8 mouse cellular contexts compared by ENCODE assay signal in the genomic region with DNA sequence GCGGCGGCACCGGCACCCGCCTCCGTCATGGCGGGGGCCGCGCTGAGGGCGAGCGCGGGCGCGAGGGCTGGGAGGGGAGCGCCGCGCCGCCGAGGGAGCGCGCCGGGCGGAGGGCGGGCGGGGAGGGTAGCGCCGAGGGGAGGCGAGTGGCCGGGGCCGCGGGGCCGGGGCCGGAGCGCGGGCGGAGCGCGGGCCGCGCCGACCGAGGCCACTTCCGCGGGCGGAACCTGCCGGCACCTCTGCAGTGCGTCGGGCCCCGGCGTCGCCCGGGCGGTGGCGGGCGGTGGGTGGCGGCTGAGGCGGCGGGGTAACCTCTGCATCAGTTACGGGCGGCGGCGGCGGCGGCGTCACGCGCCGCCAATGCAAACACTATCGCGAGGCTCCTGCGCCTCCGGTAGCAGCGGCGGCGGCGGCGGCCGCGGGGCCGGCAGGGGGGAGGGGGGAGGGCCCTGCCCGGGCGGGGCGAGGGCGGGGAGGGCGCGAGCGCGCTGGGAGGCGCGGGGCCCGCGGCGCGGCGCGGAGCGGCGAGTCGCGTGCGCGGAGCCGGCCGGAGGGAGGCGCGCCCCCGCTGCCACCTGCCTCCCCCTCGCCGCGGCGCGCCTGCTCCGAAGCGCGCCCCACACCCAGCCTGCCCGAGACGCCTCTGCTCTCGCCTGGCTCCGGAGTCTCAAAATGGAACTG. TPM values are rescaled to one million over a fixed set of nuclear protein-coding genes. Genes with fewer than 3 reads are reported as not detected.
DNase-seq lines count a peak whose midpoint lies in the region; ATAC-seq and TF ChIP-seq lines count a peak whose summit lies in the region.

Gene Tlk1 (minus strand): TSS at position 358 of the 681 bp plus-strand sequence.

- H3K4me1 ChIP-seq in heart, embryonic 14.5 days (ENCODE audit: control insufficient read depth in 2 of 2, insufficient read depth in 2 of 2, low read length in 2 of 2): peaks cover 2 to 28% of the 10 kb centered on the region in 2 experiments; a peak in 3 of 4 replicates
- peaks cover 42% of the 10 kb centered on the region for H3K4me1 ChIP-seq in liver, embryonic 16.5 days (ENCODE audit: control insufficient read depth, low read depth, low read length)
- peaks cover 26% of the 10 kb centered on the region for H3K4me1 ChIP-seq in neural tube, embryonic 13.5 days (replicated peaks)
- H3K4me1 ChIP-seq in testis, adult 2 months (ENCODE audit: control insufficient read depth, insufficient read depth, low read length): no peaks in the 10 kb centered on the region; the same call in 1 of the 2 replicates

- TF ChIP-seq CTCF in brain, embryonic 14.5 days (IDR thresholded peaks at IDR 0.05; ENCODE audit: borderline replicate concordance, extremely low read depth, insufficient read depth, insufficient read length): no peak
- TF ChIP-seq CTCF in testis, adult 2 months (IDR thresholded peaks at IDR 0.05; ENCODE audit: control insufficient read depth, insufficient read depth, insufficient replicate concordance, low read depth, low read length): no peak

- H3K4me2 ChIP-seq in heart, embryonic 14.5 days (ENCODE audit: low read length): peak within 1 kb of the TSS; percentile 77
- H3K4me2 ChIP-seq in liver, embryonic 16.5 days (ENCODE audit: low read depth, low read length): peak within 1 kb of the TSS; percentile 68
- peak within 1 kb of the TSS; percentile 73 for H3K4me2 ChIP-seq in neural tube, embryonic 13.5 days

- no peaks in the 10 kb centered on the region for H3K9me3 ChIP-seq in heart, embryonic 14.5 days (ENCODE audit: control insufficient read depth, low read length)
- H3K9me3 ChIP-seq in liver, embryonic 16.5 days (replicated peaks; ENCODE audit: control insufficient read depth, low read length): no peaks in the 10 kb centered on the region
- H3K9me3 ChIP-seq in neural tube, embryonic 13.5 days: no peaks in the 10 kb centered on the region

- H3K27me3 ChIP-seq in heart, embryonic 14.5 days (ENCODE audit: control insufficient read depth, insufficient read depth, low read length): no peaks in the 10 kb centered on the region
- no peaks in the 10 kb centered on the region for H3K27me3 ChIP-seq in liver, embryonic 16.5 days (ENCODE audit: control insufficient read depth, insufficient read depth, low read depth, low read length)
- H3K27me3 ChIP-seq in neural tube, embryonic 13.5 days: 0 out of 2 replicates have a peak, but pooled peaks cover 3% of the 10 kb centered on the region
- no peaks in the 10 kb centered on the region for H3K27me3 ChIP-seq in testis, adult 2 months (ENCODE audit: control insufficient read depth, insufficient read depth, low read length)

- no peaks in the 10 kb centered on the region for H3K36me3 ChIP-seq in heart, embryonic 14.5 days (ENCODE audit: control insufficient read depth, insufficient read depth, low read length)
- no peaks in the 10 kb centered on the region for H3K36me3 ChIP-seq in liver, embryonic 16.5 days (ENCODE audit: control insufficient read depth, insufficient read depth)
- H3K36me3 ChIP-seq in neural tube, embryonic 13.5 days: no peaks in the 10 kb centered on the region
- H3K36me3 ChIP-seq in testis, adult 2 months (ENCODE audit: control insufficient read depth, insufficient read depth, low read length): no peaks in the 10 kb centered on the region

- peak; percentile 95 for DNase-seq in CD4-positive, CD25-positive, alpha-beta regulatory T cell, adult 2 months (ENCODE audit: low read depth, low spot score)
- peak; percentile 93 for DNase-seq in brain, embryonic 14.5 days (ENCODE audit: low read depth)
- DNase-seq in kidney, postnatal 10 days: peak; percentile 92

- ATAC-seq in erythroblast, adult 5-6 weeks (replicated peaks; ENCODE audit: low FRiP score, poor library complexity, severe bottlenecking): peak; percentile 54
- peak; percentile 86 for ATAC-seq in heart, embryonic 14.5 days (ENCODE audit: insufficient number of reproducible peaks, insufficient read depth, low FRiP score, low read depth)
- peak; percentile 83 for ATAC-seq in liver, embryonic 16.5 days (ENCODE audit: low read depth)
- peak; percentile 89 for ATAC-seq in neural tube, embryonic 13.5 days (ENCODE audit: low read depth)

- peak within 1 kb of the TSS; percentile 97 to 100 for H3K27ac ChIP-seq in heart, embryonic 14.5 days (replicated peaks in 1 of 2; ENCODE audit: control insufficient read depth in 1 of 2, insufficient read depth in 1 of 2, low read depth in 2 of 2, low read length in 2 of 2)
- H3K27ac ChIP-seq in liver, embryonic 16.5 days (ENCODE audit: low read length): peak within 1 kb of the TSS; percentile 100
- H3K27ac ChIP-seq in neural tube, embryonic 13.5 days (replicated peaks): peak within 1 kb of the TSS; percentile 100
- H3K27ac ChIP-seq in testis, adult 2 months (ENCODE audit: control insufficient read depth, insufficient read depth, low read depth, low read length): peak within 1 kb of the TSS; percentile 96

- H3K4me3 ChIP-seq in heart, embryonic 14.5 days (ENCODE audit: control insufficient read depth in 1 of 2, insufficient read depth in 1 of 2, low read depth in 1 of 2, low read length in 2 of 2): peak within 1 kb of the TSS; percentile 69 to 93
- peak within 1 kb of the TSS; percentile 96 for H3K4me3 ChIP-seq in liver, embryonic 16.5 days (ENCODE audit: low read depth, low read length)
- peak within 1 kb of the TSS; percentile 92 for H3K4me3 ChIP-seq in neural tube, embryonic 13.5 days
- H3K4me3 ChIP-seq in testis, adult 2 months (ENCODE audit: control insufficient read depth, low read depth, low read length): peak within 1 kb of the TSS; percentile 94

- peak within 1 kb of the TSS; percentile 98 for H3K9ac ChIP-seq in heart, embryonic 14.5 days (ENCODE audit: low read length)
- H3K9ac ChIP-seq in liver, embryonic 16.5 days (ENCODE audit: low read depth, low read length): peak within 1 kb of the TSS; percentile 99
- H3K9ac ChIP-seq in neural tube, embryonic 13.5 days: peak within 1 kb of the TSS; percentile 96

- 1% methylated on average over 56 of the region's 118 CpGs for WGBS in heart, embryonic 14.5 days
- under 1% methylated on average over 77 of the region's 118 CpGs for WGBS in liver, embryonic 16.5 days (ENCODE audit: insufficient replicate concordance)
- 1% methylated on average over 42 of the region's 118 CpGs for WGBS in neural tube, embryonic 13.5 days

- TF ChIP-seq POLR2A in brain, embryonic 14.5 days (IDR thresholded peaks at IDR 0.05; ENCODE audit: borderline replicate concordance, extremely low read depth, insufficient read depth, insufficient read length, poor library complexity, severe bottlenecking): peak; percentile 71
- peak; percentile 7; the same call in 1 of the 2 replicates for TF ChIP-seq POLR2A in testis, adult 2 months (IDR thresholded peaks at IDR 0.05; ENCODE audit: control insufficient read depth, low read depth, low read length)

RNA-seq across cellular contexts. Expression of gene Tlk1, which starts in this region (rescaled TPM):
- 23.3 and 38.2 TPM in 2 replicates for polyA plus RNA-seq in brain, embryonic 14.5 days (2012; rRNA removed)
- total RNA-seq in erythroblast, adult 5-6 weeks (2015; ENCODE audit: low replicate concordance): 58.6 and 84.4 TPM in 2 replicates
- 59.6 and 75.0 TPM in 2 replicates for total RNA-seq in erythroblast, adult 5-6 weeks (2017; ENCODE audit: low replicate concordance)
- 37.2 and 41.0 TPM in 2 replicates for polyA plus RNA-seq in heart, embryonic 14.5 days (2014; fragmentation: Nextera tagmentation; extraction: Ambion mirVana)
- polyA plus RNA-seq in liver, embryonic 16.5 days (2015; fragmentation: Nextera tagmentation; extraction: Ambion mirVana): 16.5 and 17.9 TPM in 2 replicates
- 23.5 and 23.7 TPM in 2 replicates for polyA plus RNA-seq in neural tube, embryonic 13.5 days (2015; fragmentation: Nextera tagmentation; extraction: Ambion mirVana)
- polyA plus RNA-seq in testis, adult 2 months (2012; rRNA removed): 5.8 and 7.3 TPM in 2 replicates

Comparison
In these comparisons a context has a peak if more than half of its experiments do, and no peak if none do; other contexts are left out.
1. Peak in every context shown above with its lines: DNase-seq, ATAC-seq, H3K4me3 ChIP-seq and H3K27ac ChIP-seq.